Mouse (Mus musculus) ovary, postnatal 14 days (tissue): ENCODE results near the gene Cmip.

ENCODE experiments used
- DNase-seq: peaks from one replicate; pipeline ENCODE4 v3.0.0; 2022; ENCODE audit warnings: low spot score

Gene Cmip

DNA sequence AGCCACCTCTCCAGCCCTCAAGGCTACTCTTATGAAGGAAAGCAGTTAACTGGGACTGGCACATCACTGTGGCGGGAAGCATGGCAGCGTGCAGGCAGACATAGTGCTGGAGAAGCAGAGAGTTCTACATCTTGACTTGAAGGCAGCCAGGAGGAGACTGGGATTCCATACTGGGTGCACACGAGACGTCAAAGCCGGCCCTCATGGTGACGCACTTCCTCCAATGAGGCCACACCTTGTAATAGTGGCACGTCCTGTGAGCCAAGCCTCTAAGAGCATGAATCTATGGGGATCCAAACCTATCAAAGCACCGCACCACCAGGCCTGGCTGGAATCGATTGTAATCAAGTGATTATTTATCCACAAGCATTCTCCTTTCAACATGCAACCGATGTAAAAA lies 210.6 kb downstream of the Cmip start:
- no peak for DNase-seq

DNA sequence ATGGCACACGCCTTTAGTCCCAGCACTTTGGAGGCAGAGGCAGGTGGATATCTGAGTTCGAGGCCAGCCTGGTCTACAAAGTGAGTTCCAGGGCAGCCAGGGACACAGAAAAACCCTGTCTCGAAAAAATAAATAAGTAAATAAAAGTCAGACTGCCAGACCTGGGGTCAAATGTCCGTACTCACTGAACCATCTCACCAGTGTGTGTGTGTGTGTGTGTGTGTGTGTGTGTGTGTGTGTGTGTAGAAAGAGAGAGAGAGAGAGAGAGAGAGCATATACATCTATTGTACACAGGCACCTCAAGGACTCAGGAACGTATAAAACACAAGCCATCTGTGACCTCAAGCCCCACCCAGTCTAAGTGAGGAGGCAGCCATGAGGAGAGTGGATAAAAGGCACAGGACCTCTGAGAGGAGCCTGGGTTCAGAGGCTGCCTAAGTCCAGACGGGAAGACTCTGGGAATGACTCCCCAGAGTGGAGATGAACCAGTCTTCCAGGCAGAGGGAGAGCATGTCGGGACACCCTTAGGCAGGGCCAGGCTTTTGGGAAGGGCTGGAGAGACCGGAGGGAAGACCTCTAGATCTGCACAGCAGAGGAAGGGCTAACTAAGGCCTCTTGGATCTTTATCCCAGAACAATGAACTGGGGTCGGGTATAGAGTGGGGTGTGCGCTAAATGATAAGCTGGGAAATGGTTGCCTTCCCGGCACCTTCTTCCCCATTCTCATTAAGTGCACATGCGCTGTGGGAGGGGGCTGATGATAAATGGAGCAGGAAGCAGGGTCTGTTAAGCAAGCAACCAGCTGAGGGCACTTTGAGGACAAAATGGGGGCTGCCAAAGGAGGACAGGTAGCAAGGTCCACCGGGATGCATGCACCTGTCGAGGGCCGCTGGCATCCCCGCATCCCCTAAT lies 212.8 kb downstream of the Cmip start:
- DNase-seq, result no peak

DNA sequence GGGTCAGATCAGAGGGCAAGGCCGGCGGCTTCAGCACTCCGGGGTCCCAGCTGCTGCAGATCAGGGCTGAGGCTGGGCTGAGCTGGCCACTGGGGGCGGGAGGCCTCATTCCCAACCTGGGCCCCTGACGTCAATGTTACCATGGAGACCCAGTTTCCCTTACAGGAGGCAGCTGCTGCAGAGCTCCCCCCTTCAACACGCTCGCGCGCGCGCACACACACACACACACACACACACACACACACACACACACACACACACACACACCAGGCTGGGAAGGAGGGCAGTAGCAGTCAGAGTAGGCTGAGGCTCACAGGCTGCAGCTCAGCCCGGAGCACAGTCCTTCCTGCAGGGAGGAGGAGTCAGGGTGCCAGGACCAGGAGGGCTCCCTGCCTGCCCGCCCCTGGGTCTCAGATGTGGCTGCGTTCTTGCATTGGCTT lies 213.5 kb downstream of the Cmip start:
- DNase-seq, result peak; percentile 46

DNA sequence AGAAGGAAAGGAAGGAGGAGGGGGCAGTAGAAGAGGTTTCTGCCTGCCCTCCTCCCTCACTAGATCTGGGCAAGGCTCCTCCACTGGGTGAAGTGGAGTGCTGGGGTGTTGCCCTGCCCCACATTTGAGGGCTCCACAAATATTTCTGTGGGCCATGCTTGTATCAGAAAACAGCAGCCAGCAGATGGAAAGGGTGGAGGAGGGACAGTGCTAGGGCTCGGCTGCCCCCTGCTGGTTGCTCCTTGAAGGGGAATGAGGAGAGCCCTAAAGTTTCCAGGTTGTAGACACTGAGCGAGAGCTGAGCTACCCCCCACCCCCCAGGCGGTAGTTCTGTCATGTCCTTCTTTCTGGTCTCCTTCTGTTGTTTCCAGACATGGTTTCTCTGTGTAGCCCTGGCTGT lies 214.3 kb downstream of the Cmip start:
- DNase-seq, result peak; percentile 54

DNA sequence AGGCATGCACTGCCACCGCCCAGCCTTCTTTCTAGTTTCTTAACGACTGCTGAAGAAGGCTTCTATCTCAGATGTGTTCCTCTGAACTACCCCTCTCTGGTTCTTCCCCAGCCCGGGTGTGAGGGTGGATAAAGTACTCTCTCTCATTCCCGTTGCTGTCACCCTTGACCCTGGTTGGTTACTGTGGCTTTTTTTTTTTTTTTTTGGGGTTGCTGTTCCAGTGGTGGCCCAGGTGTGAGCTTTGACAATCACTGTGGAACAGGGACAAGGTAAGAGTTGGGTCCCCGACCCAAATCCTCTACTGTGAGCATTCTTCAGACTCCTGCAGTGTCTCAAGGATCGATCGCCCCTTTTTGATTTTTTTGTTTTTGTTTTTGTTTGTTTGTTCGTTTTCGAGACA lies 214.8 kb downstream of the Cmip start:
- no peak for DNase-seq

DNA sequence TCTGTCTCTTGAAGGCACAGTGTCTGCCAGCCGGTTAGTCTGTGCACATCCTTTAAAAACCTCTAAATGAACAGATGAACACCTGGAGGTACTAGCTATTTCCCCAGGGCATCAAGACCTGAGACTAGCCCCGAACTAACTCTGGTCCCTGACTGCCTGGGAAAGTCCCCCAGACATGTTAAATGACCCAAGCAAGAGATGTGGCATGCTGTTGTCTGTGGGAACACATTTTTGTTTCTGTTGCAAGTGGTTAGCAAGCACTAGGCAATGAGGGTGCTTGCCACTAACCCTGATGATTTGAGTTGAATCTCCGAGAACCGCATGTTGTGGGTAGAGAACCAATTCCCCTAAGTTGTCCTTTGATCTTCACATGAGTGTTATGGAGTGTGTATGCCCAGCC lies 215.5 kb downstream of the Cmip start:
- DNase-seq, result no peak

DNA sequence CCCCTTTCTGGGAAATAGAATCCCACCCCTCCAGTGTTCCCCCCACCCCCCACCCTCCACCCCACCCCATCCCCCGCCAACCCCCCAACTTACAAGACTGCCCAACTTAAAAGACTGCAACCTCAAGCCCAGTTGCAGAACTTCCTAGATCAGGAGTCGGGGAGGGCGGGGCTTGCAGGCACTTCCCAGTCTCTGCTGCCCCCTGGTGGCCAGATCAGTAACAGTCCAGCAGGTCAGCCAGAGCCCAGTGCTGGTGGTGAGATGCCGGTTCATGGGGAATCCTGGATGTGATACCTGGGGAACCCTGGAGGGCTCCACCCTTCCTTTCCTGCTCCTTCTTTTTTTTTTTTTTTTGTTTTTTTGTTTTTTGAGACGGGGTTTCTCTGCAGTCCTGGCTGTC lies 218.1 kb downstream of the Cmip start:
- DNase-seq, result peak; percentile 92

DNA sequence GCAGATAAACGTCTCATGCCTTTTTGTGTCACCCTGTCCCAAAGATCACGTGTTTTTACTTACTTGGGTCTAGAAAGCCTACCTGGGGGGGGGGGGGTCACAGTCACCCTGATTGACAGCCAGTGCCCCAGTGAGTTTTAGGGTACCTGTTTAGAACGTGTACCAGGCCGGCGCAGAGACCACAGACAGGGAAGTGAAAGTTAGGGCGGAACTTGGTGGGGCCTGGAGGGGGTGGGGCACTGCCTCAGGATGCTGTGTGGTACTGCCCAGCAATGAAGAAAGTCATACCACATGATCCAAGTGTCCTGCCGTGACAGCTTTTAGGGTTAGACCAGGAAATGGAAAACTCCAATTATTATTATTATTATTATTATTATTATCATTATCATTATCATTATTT lies 219.0 kb downstream of the Cmip start:
- DNase-seq, result no peak

DNA sequence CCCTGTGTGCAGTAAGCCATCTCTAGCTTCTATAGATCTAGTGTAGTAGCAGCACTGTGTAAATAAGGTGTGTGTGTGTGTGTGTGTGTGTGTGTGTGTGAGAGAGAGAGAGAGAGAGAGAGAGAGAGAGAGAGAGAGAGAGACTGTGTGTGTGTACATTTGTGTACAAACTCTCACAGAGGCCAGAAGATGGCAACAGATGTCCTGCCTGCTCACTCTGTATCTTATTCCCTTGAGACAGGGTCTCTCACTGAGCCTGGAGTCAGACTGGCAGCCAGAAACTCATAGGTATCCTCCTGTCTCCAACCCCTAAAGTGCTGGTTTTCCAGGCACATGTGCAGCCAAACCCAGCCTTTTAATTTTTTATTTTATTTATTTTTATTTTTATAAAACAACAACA lies 221.2 kb downstream of the Cmip start:
- DNase-seq, result no peak

DNA sequence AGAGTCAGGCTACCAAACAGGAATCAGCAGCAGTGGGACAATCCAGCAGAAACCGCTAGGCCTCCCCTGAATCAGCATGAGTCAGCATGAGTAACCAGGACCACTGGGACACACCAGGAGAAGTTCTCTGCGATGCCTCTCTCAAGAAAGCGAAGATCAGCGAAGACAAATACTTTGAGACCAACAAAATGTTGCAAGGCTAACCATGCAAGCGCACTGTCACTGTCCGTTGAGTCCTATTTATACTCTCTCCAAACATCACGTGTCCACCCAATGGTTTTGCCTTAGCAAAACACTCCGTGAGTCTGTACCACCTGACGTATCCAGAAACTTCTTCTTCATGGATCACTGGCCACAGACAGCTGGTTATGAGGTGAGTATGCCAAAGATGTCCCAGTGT lies 223.1 kb downstream of the Cmip start:
- DNase-seq, result no peak

DNA sequence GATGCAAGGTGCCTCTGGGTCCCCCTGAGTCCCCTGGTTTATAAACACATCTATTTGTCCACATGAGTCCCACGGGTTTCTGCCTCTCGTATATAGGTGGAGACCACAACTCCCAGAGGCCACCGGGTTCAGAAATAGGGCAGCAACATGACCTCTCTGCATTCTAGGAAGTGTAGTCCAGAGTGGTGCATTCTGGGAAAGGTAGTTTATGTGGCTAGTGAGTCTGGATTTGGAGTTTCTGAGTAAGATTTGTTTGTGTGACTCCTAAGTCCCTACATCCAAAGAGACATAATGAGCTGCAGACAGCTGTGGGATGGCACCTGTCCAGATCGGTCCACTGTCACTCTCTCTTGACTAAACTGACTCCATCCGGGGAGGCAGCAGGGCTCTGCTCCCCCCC lies 223.7 kb downstream of the Cmip start:
- no peak for DNase-seq

DNA sequence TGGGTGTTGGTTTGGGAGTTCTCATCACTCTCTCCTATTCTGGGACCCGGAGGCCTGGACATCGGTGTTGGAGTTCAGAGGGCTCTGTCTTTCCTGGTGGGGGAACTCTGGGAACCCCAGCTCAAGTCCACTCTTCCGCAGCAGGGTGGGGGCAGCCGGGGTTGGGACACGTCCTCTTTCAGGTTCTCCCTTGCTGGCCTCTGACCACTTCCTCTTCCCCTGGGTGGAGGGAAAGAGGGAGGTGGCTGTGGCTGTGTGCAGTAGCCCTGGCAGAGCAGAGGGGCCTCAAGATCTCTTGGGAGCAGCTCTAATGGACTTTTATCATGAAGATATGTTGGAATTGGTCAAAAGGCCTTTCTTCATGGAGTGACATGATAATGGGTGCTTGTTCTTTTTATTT lies 225.0 kb downstream of the Cmip start:
- no peak for DNase-seq

DNA sequence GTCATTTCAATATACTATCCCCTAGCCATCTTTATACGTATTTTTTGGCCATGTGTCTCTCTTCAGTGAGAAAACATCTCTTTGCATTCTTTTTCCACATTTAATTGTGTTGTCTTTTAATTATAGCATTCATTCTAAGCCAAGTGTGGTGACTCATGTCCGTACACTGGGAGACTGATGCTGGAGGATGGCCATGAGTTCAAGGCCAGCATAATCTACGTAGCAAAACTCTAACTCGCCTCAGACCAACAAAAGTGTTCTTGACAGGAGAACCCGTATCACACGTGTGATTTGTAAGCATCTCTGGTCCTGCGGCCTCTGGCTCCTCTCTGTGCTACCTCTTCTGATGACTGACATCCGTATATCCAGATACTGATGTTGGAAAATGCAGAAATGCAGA lies 227.9 kb downstream of the Cmip start:
- no peak for DNase-seq

DNA sequence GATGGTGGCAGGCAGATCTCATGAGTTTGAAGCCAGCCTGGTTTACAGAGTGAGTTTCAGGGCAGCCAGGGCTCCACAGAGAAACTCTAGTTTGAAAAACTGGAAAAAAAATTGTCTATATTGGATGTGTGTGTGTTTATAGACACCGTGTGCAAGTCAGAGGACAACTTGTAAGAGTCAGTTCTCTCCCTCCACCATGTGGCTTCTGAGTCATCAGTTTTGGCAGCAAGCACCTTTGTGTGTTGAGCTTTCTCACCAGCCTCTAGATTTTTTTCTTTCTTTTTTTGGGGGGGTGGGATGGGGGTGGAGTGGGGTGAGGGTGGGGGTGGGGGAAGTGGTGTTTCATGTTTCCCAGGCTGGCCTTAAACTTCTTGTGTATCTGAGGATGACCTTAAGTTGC lies 228.5 kb downstream of the Cmip start:
- no peak for DNase-seq

DNA sequence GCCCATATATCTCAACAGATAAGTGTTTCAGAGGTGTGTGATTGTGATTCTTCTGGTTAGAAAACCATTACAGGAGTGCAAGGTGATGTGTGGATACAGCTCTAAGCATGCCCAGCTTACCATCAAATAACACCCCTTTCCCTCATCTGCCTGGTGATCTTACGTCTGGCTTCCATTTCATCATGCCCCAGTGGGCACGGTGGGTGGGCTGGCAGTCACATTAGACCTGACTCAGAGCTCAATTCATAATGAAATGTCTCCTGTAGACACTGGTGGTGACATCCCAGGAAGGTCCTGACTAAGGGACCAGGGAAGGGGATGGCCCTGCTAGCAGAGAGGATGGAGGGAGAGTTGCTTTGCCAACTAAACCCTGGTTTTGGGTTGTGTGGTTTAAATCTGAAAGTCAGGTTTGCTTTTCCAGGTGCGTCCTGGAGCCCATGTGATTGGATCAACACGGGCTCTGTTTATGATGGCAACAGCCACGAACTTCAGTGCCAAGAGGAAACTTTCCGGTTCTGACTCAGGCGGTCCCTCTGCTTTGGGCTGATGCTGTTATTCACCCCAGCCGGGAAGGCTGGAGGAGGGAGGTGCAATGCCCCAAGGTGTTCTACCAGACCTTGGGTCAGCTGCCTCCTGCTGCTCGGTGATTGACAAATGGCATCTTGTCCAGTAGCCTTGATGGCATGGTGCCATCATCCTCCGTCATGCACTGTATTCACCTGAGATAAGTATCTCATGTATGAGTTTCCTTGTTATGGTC lies 231.6 kb downstream of the Cmip start:
- no peak for DNase-seq

DNA sequence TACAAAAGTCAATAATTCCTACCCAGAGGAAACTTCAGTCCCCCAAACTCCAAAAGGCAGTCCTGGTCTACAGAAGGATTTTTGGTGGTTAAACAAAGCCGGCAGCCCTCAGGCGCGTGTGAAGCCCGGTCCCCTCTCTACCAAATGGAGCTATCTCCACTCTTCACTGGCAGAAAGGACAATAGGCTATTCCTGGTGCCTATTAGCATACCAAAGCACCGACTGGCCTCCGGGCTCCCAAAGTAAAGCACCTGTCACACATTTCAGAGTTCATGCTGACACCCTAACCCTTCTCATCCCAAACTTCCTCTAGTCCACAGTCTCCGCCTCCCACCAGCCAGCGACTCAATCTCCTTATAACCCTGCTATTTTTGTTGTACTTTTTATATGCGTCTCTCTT lies 236.7 kb downstream of the Cmip start:
- DNase-seq, result no peak

DNA sequence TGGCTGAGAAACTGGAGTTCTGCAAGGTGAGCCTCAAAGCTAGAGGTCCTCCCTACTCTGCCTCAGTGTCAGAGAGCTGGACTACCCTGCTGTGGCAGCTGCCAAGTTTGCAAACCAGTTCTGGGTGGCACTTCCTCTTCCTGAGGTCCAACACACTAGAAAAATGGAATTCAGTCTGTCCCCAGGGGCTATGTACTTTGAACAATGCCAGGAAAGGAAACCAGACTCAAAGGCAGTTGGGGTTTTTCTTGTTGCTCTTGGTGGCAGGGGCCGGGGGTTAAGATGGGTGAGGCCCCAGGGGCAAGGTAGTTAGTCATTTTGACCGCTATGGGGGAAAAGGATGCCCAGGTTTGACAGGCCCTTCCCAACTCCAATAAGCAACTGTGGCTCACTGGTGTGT lies 238.0 kb downstream of the Cmip start:
- DNase-seq, result no peak

DNA sequence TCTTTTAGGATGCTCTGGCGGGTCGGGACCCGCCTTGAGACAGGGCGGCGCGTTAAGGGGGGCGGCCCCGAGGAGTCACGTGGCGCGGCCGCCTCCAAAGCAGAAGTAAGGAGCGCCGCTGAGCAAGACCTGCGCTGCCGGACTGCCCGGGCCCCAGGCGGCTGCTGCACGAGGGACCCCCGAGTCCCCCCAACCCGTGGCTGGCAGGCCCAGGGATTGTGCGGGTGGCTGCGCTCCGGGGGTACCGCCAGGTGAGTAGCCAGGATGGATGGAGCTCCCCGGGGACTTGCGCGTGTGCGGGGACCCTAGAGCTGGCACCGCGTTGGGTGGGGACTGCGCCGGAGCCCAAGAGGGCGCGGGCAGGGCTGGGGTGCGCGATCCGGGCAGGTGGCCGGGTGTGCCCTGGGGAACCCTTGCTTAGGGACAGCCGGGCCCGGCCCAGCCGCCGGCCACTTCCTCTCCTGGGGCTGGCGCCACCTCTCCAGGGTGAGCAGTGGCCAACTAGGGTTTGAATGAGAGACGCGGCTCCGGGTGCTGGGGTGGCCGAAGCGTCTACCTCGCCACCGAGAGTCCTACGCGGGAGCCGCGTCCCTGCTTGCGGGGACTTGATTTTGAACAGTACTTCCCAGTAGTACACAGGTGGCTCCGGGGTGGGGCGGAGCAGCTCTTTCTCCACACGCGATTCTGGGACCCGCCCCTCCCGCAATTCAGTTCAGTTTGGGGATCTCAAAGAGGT lies 241.5 kb downstream of the Cmip start, which contains the start of gene Plcg2:
Plcg2 (plus strand) TSS at position 113 of the 736 bp plus-strand sequence.
- DNase-seq, result no peak

DNA sequence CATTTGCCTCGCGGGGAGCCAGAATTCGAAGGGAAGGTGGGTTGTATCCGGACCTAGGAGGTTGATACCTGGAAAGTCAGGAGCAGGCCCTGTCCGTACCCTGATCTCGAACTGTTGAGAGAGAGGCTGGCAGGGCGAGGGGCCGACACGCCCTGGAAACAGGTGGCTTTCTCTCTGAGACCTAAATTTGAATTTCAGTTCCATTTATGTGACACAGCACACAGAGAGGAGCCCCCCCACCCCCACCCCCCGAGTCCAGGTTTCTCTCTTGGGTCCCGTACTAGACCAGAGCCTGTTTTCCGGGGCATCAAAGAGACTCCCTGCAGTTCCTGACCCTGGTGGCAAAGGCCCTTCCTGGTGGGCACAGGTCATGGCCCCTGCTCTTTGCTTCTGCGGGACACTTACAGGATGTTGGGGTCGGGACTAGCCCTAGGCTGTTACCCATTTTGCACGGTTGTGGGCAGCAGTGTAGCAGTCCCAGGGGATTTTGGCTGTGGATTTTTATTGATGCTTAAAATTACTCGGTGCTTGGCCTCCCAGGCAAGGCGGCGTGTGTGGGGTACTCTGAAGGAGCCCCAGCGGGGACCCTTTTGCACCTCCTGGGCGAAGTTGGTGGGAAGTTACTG lies 242.2 kb downstream of the Cmip start:
- no peak for DNase-seq

DNA sequence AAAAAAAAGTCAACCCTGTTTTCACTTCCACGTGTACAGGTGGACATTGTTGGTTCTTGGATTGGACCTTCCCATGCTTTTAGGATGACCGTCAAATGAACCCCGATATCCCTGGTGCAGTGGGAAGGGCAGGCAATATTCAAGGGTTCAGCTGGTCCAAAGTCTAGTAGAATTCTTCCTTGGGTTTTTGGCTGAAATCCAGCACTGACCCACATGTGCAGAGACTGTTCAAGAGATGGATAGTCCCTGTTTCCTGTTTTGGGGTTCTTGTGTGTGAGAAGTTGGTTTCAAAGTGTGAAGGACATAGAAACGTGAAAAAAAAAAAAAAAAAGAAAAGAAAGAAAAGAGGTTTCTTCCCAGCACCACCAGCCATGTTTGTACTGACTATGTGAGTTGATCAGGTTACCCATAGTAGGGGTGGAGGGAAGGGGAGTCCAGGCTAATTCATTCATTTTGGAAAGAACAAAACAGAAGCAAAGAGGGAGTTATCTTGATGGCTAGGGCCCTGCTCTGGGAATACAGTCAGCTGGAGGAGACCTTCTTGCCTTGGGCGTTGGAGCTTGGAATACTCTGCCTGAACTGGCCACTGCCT lies 243.5 kb downstream of the Cmip start:
- DNase-seq, result no peak

DNA sequence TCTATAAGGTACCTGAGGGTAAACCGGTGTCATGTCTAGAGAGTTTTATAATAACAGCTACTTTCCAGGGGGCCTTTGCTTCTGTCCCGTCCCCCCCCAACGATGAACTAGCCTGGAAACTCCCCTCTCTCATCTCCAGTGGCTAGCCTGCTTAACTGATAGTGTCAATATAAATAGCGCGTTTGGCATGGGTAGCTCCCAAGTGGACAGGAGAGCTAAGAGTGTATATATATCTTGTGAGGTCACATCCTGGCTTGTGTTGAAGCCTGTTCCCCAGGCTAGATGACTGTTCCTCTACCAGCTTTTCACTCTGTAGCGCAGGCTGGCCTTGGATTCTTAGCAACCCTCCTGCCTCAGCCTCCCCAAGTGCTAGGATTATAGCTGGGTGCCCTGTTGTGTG lies 244.5 kb downstream of the Cmip start:
- DNase-seq, result no peak
